Mouse (Mus musculus) embryonic facial prominence, embryonic 10.5 days (tissue): ENCODE measurements at regions not wholly inside any gene's neighbourhood (a gene's known extent, or its start where the extent isn't known, plus 50 kb on each side); places are given as distances from the start of the nearest gene placed in this dataset.
"Not testable (repeated sequence)": the region's sequence is repeated elsewhere in the genome, so short reads cannot be mapped to it uniquely, and the experiment has no call there.

Experiments
- DNase-seq: peaks from one replicate; pipeline ENCODE4 v3.0.0-alpha.2; 2017; ENCODE audit warnings: low spot score
- H3K27ac ChIP-seq: fragments of 300-500 bp; sonication (generic); replicated peaks from 2 replicates; pipeline ENCODE4 v1.5.1; 2016; ENCODE audit warnings: mild to moderate bottlenecking
- H3K27me3 ChIP-seq: fragments of 300-500 bp; sonication (generic); replicated peaks from 2 replicates; pipeline ENCODE4 v1.6.1; 2016; ENCODE audit warnings: low read depth, mild to moderate bottlenecking; ENCODE audit not compliant: poor library complexity, severe bottlenecking
- H3K36me3 ChIP-seq: fragments of 300-500 bp; sonication (generic); replicated peaks from 2 replicates; pipeline ENCODE4 v1.6.1; 2016; ENCODE audit warnings: mild to moderate bottlenecking, moderate library complexity
- H3K4me1 ChIP-seq: fragments of 300-500 bp; sonication (generic); 2 replicates; pipeline ENCODE4 v1.6.1; 2016
- H3K4me3 ChIP-seq: fragments of 300-500 bp; sonication (generic); 2 replicates; pipeline ENCODE4 v1.5.1; 2016; ENCODE audit warnings: mild to moderate bottlenecking, moderate library complexity
- H3K9me3 ChIP-seq: fragments of 300-500 bp; sonication (generic); 2 replicates; pipeline ENCODE4 v1.6.1; 2016; ENCODE audit warnings: mild to moderate bottlenecking
- WGBS: fragments of 180-500 bp; shearing (Covaris S2); methylation state at CpG from one replicate; pipeline ENCODE4 v1.1.7; 2016; 5-methylcytosine and 5-hydroxymethylcytosine counted together

DNA sequence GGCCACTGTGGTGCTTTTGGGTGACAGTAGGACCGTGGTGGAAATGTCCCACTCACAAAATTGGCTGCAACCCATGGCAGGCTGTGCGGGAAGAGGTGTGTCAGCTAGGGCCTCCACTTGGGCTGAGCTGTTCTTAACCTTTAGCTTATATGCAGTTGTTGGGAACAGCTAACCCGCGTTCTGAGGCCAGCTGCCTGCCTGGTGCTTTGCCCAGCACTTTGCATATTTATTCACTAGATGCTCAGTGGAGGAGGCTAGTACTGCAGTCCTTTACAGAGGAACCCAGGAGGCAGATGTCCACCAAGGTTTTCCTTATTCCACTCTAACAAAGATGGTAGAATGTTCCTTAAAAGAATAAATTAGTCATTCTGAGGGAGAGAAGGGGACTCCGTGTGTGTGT lies 101.3 kb downstream of the Sox2 start:
- H3K27ac ChIP-seq = no peak overlapping the region

DNA sequence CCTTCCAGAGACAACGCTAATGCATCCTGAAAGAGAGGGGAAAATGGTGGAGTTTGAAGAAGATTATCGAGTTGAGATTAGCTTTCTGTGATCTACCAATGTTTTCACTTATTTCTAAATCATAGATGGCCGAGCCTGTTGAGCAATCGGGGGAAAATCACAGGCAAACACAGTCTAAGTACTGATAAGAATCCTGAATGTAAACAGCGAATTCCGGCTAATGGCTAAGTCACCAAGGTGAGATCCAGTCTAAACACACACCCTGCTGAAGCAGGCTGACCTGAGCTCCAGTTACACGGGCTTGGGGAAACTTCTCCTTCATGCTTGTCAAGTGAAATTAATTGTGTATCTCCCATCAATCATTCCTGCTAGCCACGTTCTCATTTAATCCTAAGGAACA lies 103.4 kb downstream of the Sox2 start:
- Histone ChIP-seq H3K4me1 (peaks cover 12% of the 10 kb centered on the region), H3K27me3 (0 out of 2 replicates have a peak, but pooled peaks cover 5% of the 10 kb centered on the region), H3K9me3 (no peaks in the 10 kb centered on the region), H3K36me3 (no peaks in the 10 kb centered on the region), H3K27ac (no peak overlapping the region), H3K4me3 (no peak overlapping the region)
- 56% methylated on average over 8 of the region's 8 CpGs for WGBS
- no peak for DNase-seq

More for the DNA sequence above, 101.3 kb downstream of the Sox2 start:
- WGBS = 77% methylated on average over 5 of the region's 5 CpGs
- Histone ChIP-seq H3K9me3 (no peaks in the 10 kb centered on the region), H3K36me3 (no peaks in the 10 kb centered on the region), H3K4me3 (no peak overlapping the region), H3K4me1 (peaks cover 9% of the 10 kb centered on the region), H3K27me3 (0 out of 2 replicates have a peak, but pooled peaks cover 5% of the 10 kb centered on the region)
- no peak for DNase-seq

DNA sequence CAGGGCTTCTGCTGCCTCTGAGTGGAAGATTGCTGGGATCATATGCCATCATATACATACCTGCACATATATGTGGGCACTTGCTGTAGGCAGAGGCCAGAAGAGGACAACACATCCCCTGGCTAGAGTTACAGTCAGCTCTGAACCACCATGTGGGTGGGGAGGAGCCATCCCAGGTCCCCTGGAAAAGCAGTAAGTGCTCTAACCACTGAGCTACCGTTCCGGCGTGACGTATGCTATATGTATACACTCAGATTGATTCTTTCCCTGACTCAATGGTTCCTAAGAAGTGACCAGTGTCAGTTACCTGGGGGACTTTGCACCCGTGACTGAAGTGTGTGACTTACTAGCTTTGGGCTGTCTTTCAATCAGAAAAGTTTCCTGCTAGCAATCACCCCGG lies 104.6 kb downstream of the Sox2 start:
- Histone ChIP-seq H3K9me3 (no peaks in the 10 kb centered on the region), H3K27me3 (0 out of 2 replicates have a peak, but pooled peaks cover 5% of the 10 kb centered on the region), H3K27ac (no peak overlapping the region), H3K4me1 (peaks cover 12% of the 10 kb centered on the region), H3K36me3 (no peaks in the 10 kb centered on the region), H3K4me3 (no peak overlapping the region)
- 91% methylated on average over 6 of the region's 6 CpGs for WGBS
- no peak for DNase-seq

DNA sequence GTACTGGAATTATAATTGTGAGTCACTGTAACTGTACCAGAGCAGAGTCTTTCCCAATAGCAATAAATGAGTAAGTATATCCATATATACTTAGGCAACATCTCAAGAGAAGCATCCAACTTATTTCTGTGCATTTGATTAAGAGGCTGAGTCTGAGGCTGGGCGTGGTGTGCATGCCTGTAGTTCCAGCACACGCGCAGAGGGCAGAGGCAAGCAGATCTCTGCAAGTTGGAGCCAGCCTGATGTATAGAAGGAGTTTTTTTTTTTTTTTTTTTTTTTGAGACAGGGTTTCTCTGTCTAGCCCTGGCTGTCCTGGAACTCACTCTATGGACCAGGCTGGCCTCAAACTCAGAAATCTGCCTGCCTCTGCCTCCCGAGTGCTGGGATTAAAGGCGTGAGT lies 105.1 kb downstream of the Sox2 start:
- 95% methylated on average over 5 of the region's 5 CpGs for WGBS
- H3K4me3 ChIP-seq, H3K36me3 ChIP-seq, H3K27me3 ChIP-seq, H3K9me3 ChIP-seq, DNase-seq, H3K27ac ChIP-seq: not testable (repeated sequence)
- peaks cover 12% of the 10 kb centered on the region for H3K4me1 ChIP-seq

DNA sequence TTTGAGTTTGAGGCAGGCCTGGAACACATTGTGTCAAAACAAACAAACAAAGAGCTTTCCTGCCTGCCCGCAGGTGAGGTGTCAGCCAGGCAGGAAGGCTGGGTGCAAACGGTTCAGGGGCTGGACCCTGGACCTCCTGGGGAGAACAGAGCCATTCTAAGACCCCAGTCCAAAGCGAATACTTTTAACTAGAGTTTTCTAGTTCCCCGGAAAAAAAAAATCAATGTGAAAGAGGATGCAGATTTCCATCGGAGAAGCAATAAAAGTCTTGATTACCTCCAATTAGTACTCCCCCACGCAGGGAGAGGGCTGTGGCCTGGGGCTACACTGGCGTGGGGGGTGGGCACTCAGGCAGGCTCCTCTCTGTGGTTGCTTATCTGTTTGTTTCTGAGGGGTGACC lies 106.4 kb downstream of the Sox2 start:
- no peak for DNase-seq
- Histone ChIP-seq H3K36me3 (no peaks in the 10 kb centered on the region), H3K27me3 (0 out of 2 replicates have a peak, but pooled peaks cover 5% of the 10 kb centered on the region), H3K27ac (no peak overlapping the region), H3K4me3 (no peak overlapping the region), H3K9me3 (no peaks in the 10 kb centered on the region), H3K4me1 (peaks cover 12% of the 10 kb centered on the region)
- WGBS = 17% methylated on average over 7 of the region's 7 CpGs

DNA sequence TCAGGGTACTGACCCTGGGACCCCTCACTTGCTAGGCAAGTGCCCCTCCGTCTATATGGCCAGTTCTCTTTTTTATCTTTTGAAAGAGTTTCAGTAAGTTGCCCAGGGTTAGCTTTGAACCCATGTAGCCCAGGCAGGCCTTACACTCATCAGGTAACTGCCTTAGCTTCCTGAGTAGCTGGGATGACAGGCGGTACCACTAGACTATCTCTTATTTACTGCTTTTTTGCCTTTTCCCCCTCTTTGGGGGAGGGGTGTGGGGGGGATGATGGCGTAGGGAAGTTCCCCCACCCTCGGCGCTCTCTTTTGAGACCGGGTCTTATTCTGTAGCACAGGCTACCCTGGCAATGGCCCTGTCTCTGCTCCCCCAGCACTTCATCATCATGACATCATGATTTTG lies 106.9 kb downstream of the Sox2 start:
- H3K27ac ChIP-seq = no peak overlapping the region
- H3K27me3 ChIP-seq = 0 out of 2 replicates have a peak, but pooled peaks cover 2% of the 10 kb centered on the region
- no peaks in the 10 kb centered on the region for H3K36me3 ChIP-seq
- whole genome bisulfite sequencing = 71% methylated on average over 6 of the region's 6 CpGs
- H3K4me3 ChIP-seq = no peak overlapping the region
- DNase-seq = no peak
- peaks cover 12% of the 10 kb centered on the region for H3K4me1 ChIP-seq
- no peaks in the 10 kb centered on the region for H3K9me3 ChIP-seq

DNA sequence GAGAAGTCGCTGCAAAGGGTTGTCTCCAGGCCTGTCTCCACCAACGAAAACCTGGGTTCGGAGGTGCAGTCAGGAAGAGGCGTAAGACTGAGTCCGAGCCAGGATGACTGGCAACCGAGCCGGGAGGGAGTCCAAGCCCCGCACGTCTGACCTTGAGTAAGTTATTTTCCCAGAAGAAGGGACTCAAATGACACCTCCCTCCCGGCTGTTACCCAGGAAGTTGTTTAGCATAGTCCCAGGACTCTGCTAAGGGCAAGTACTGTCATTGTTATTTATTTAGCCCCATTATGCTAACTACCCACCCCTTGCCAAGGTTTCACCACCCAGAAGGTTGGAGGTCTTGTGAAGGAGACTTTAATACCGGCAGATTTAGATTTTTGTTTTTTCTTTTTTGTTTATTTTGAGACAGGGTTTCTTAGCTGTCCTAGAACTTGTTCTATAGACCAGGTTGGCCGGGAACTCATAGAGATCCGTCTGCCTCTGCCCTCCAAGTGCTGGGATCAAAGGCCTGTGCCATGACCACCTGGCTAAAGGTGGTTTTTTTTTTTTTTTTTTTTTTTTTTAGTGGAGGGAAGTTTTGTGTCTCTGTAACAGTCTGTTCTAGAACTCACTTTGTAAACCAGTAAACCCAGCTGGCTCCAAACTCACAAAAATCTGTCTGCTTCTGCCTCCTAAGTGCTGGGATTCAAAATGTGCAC lies 107.8 kb downstream of the Sox2 start:
- DNase-seq = no peak
- H3K36me3 ChIP-seq = no peaks in the 10 kb centered on the region
- H3K27ac ChIP-seq = no peak overlapping the region
- 39% methylated on average over 13 of the region's 13 CpGs for WGBS
- no peaks in the 10 kb centered on the region for H3K27me3 ChIP-seq
- H3K9me3 ChIP-seq = no peaks in the 10 kb centered on the region
- H3K4me1 ChIP-seq = peaks cover 12% of the 10 kb centered on the region
- no peak overlapping the region for H3K4me3 ChIP-seq

DNA sequence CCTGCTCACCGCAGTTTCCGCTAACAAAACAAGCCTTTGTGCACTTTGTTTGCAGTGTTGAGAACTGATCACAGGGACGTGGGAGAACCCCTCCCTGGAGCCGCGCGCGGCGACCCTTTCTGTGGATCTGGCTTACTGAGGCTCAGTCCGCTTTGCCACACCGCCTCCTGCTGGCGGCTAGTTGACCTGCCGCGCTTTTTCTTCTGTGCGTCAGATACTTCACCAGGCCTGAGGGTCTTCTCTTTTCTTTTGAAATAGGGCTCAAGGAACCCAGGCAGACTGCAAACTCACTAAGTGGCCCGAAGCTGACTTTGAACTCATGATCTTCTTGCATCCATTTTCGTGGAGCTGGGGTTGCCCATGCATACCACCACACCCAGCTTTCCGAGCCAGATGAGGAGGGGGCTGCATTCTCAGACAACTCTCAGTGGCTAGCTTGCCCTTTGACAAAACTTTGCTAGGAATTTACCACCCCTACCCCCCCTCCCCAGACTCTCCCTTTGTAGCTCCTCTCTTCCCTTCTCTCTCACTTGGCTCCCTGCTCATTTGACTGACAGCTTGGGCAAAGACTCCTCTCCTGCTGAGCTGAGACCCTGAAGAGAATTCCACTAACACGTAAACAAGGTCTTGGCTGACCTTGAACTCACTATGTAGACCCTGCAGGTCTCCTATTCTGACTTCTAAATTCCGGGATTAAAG lies 109.9 kb downstream of the Sox2 start:
- Histone ChIP-seq H3K9me3 (no peaks in the 10 kb centered on the region), H3K4me3 (no peak overlapping the region), H3K27ac (no peak overlapping the region), H3K27me3 (no peaks in the 10 kb centered on the region), H3K36me3 (no peaks in the 10 kb centered on the region), H3K4me1 (peaks cover 8% of the 10 kb centered on the region)
- WGBS = 82% methylated on average over 19 of the region's 19 CpGs
- no peak for DNase-seq

DNA sequence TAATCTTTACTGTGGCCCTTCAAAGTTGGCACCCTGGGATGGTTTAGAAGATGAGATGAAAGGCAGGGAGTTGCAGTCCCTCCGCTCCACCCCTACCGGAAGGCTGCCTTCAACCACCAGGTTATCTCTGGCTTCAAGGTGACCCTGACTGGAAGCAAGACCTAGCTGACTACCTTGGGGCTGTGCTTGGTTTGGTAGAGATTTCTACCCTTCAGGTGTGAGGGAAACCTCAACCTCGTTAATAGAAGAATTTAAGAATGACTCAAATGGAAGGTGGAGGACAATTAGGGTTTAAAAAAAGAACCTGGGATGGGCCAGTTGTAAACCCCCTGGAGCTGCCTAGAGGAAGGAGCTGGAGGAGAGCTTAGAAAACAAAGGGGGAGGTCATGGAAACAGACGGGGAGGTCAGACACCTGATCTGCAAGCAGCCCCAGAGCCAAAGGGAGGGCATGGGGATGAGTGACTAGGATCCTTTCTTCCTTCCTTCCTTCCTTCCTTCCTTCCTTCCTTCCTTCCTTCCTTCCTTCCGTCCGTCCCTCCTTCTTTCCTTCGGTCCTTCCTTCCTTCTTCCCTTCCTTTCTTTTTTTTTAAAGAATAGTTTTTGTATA lies 111.1 kb downstream of the Sox2 start:
- H3K27ac ChIP-seq = no peak overlapping the region
- 63% methylated on average over 7 of the region's 7 CpGs for WGBS
- no peak for DNase-seq
- peaks cover 6% of the 10 kb centered on the region for H3K4me1 ChIP-seq
- H3K27me3 ChIP-seq = no peaks in the 10 kb centered on the region
- H3K4me3 ChIP-seq = no peak overlapping the region
- no peaks in the 10 kb centered on the region for H3K9me3 ChIP-seq
- no peaks in the 10 kb centered on the region for H3K36me3 ChIP-seq

DNA sequence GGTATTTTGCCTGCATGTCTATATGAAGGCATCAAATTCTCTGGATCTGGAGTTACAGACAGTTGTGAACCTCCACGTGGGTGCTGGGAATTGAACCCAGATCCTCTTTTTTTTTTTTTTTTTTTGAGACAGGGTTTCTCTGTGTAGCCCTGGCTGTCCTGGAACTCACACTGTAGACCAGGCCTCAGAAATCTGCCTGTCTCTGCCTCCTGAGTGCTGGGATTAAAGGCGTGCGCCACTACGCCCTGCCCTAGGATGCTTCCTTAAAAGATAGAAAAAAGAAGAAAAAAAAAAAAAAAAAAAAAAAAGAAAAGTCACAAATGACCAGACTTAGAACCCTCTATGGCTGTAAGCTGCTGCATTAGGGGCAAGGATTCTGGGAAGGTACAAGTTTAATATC lies 111.6 kb downstream of the Sox2 start:
- Histone ChIP-seq H3K4me3 (no peak overlapping the region), H3K9me3 (no peaks in the 10 kb centered on the region), H3K27me3 (no peaks in the 10 kb centered on the region), H3K4me1 (peaks cover under 1% of the 10 kb centered on the region), H3K27ac (no peak overlapping the region), H3K36me3 (no peaks in the 10 kb centered on the region)
- no peak for DNase-seq
- 89% methylated on average over 4 of the region's 4 CpGs for WGBS

DNA sequence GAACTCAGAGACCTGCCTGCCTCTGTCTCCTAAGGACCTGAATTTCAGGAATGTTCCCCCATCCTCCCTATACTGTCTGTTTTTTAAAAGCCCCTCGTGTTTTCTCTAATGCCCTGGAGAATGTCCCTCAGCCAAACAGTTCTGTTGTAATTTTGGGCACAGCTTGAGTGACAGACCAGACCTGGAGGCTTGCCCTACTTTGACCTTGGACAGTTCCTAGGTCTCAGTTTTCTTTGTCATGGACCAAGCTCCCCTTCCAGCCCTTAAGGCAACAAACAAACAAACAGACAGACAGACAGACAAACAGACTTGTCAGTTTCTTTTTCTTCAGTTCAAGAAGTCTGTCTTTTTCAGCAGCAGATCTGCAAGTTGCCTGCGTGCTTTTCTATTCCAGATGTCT lies 114.4 kb downstream of the Sox2 start:
- 62% methylated on average over 2 of the region's 2 CpGs for WGBS
- H3K9me3 ChIP-seq = no peaks in the 10 kb centered on the region
- no peak overlapping the region for H3K27ac ChIP-seq
- no peak overlapping the region for H3K4me3 ChIP-seq
- H3K4me1 ChIP-seq = no peaks in the 10 kb centered on the region
- H3K36me3 ChIP-seq = no peaks in the 10 kb centered on the region
- H3K27me3 ChIP-seq = no peaks in the 10 kb centered on the region
- no peak for DNase-seq

DNA sequence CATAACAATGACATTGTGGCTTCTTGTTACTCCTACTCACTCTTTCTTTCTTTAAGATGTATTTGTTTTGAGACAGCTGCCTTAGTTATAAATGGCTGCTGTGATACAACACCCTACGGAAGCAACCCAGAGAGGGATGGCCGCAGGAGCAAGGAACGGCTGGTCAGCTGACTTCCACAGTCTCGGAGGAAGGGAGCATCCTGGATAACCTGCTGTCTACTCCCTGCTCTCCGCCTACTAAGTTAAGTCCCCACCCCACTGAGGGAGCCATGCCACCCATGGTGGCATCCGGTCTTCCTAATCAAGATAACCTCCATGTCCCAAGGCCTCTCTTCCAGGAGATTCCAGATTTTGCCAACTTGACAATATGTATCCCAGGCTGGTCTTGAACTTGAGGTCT lies 114.9 kb downstream of the Sox2 start:
- no peaks in the 10 kb centered on the region for H3K27me3 ChIP-seq
- 80% methylated on average over 6 of the region's 6 CpGs for WGBS
- no peak for DNase-seq
- peaks cover 3% of the 10 kb centered on the region; the same call in 1 of the 2 replicates for H3K4me1 ChIP-seq
- H3K9me3 ChIP-seq = no peaks in the 10 kb centered on the region
- no peaks in the 10 kb centered on the region for H3K36me3 ChIP-seq
- H3K27ac ChIP-seq = no peak overlapping the region
- H3K4me3 ChIP-seq = no peak overlapping the region

DNA sequence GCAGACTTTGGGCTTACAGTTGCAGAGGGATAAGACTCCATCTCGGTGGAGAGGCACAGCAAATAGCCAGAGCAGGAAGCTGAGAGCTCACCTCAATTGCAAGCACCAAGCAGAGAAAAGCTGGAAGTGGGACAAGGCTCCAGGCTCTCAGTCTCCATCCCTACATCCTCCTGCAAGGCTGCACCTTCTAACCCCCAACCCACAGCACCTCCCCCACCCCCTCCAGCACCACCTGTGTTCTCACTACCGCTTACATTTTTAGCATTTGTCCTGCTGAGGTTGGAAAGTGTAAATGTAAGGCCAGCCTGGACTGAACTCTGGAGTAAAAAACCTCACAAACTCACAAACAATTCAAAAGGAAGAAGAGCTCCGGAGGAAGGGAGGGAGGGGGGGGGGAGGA lies 119.6 kb downstream of the Sox2 start:
- no peaks in the 10 kb centered on the region; the same call in 1 of the 2 replicates for H3K27me3 ChIP-seq
- peak overlapping the region; percentile 51 for H3K27ac ChIP-seq
- H3K4me3 ChIP-seq = no peak overlapping the region
- no peaks in the 10 kb centered on the region for H3K9me3 ChIP-seq
- no peak for DNase-seq
- no peaks in the 10 kb centered on the region for H3K36me3 ChIP-seq
- 23% methylated on average over 3 of the region's 3 CpGs for WGBS
- peaks cover 13% of the 10 kb centered on the region for H3K4me1 ChIP-seq
